Mouse (Mus musculus) intestine, postnatal 0 days (tissue): ENCODE results near the gene Fam189b. TPM values are rescaled to one million over a fixed set of nuclear protein-coding genes. Genes with fewer than 3 reads are reported as not detected.
A peak's percentile ranks its signal among the peaks of the same experiment; 100 is the strongest.

Experiments
- ATAC-seq: fragments of 200-750 bp; cut with Nextera tagmentation; 2 replicates; pipeline ENCODE4 v1.8.0; 2017; ENCODE audit warnings: mild to moderate bottlenecking, moderate TSS enrichment, moderate library complexity
- H3K27ac ChIP-seq: fragments of 300-500 bp; sonication (generic); 2 replicates; pipeline ENCODE4 v1.5.1; 2014; ENCODE audit warnings: mild to moderate bottlenecking, low read depth, low read length, moderate library complexity
- H3K27me3 ChIP-seq: fragments of 300-500 bp; sonication (generic); replicated peaks from 2 replicates; pipeline ENCODE4 v1.6.1; 2014; ENCODE audit warnings: low read length, mixed read lengths; ENCODE audit not compliant: control insufficient read depth, insufficient read depth
- H3K36me3 ChIP-seq: fragments of 300-500 bp; sonication (generic); 2 replicates; pipeline ENCODE4 v1.6.1; 2014; ENCODE audit warnings: mild to moderate bottlenecking, moderate library complexity; ENCODE audit not compliant: control insufficient read depth, insufficient read depth
- H3K4me1 ChIP-seq: fragments of 300-500 bp; sonication (generic); replicated peaks from 2 replicates; pipeline ENCODE4 v1.6.1; 2014; ENCODE audit warnings: antibody characterized with exemption, low read length, mixed read lengths; ENCODE audit not compliant: control insufficient read depth, insufficient read depth
- H3K4me2 ChIP-seq: fragments of 300-500 bp; sonication (generic); replicated peaks from 2 replicates; pipeline ENCODE4 v1.6.1; 2014; ENCODE audit warnings: low read depth, mild to moderate bottlenecking, moderate library complexity
- H3K4me3 ChIP-seq: fragments of 300-500 bp; sonication (generic); 2 replicates; pipeline ENCODE4 v1.5.1; 2014; ENCODE audit warnings: low read depth, low read length
- H3K9ac ChIP-seq: fragments of 300-500 bp; sonication (generic); 2 replicates; pipeline ENCODE4 v1.6.1; 2014; ENCODE audit warnings: mild to moderate bottlenecking, low read depth, low read length
- H3K9me3 ChIP-seq: fragments of 300-500 bp; sonication (generic); 2 replicates; pipeline ENCODE4 v1.6.1; 2016; ENCODE audit warnings: mixed run types; ENCODE audit not compliant: control insufficient read depth
- CTCF ChIP-seq: sonication (generic); IDR thresholded peaks from 2 replicates; pipeline ENCODE4 v1.5.1; 2016; ENCODE audit warnings: low read depth, mild to moderate bottlenecking, control low read depth, antibody characterized with exemption, moderate library complexity
- WGBS: fragments of 180-500 bp; shearing (Covaris S2); extraction: QIAGEN DNeasy Blood & Tissue Kit; methylation state at CpG from one replicate; pipeline ENCODE4 v1.1.7; 2014; 5-methylcytosine and 5-hydroxymethylcytosine counted together
- polyA plus RNA-seq: library from polyadenylated mRNA; unstranded; fragments of >200 nt; fragmentation: Nextera tagmentation; extraction: Ambion mirVana; gene quantifications from 2 replicates; pipeline ENCODE4 v1.2.1, GENCODE M21; 2015

Gene Fam189b
- polyA plus RNA-seq, 1 experiment from 2014 or later = 4.9 TPM

DNA sequence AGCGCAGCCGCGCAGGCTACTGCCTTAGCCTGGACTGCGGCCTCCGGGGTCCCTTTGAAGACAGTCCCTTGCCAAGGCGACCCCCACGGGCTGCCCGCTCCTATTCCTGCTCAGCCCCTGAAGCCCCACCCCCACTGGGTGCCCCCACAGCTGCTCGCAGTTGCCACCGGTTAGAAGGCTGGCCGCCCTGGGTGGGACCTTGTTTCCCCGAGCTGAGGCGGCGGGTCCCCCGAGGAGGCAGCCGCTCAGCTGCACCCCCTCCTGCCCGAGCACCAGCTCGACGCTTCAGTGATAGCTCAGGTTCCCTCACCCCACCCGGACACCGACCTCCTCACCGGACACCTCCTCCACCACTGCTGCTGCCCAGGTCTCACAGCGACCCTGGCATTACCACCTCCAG, 4.3 kb downstream of the Fam189b start:
- Histone ChIP-seq H3K4me3 (no peak overlapping the region), H3K27me3 (no peaks in the 10 kb centered on the region), H3K4me1 (no peaks in the 10 kb centered on the region), H3K9ac (no peak overlapping the region), H3K27ac (no peak overlapping the region), H3K9me3 (no peaks in the 10 kb centered on the region), H3K36me3 (peaks cover 2% of the 10 kb centered on the region), H3K4me2 (no peak overlapping the region)
- TF ChIP-seq CTCF = no peak
- no peak for ATAC-seq
- WGBS = 71% methylated on average over 23 of the region's 23 CpGs

GRCm38 (mm10) chr3:89187690-89188477, 4.9 kb downstream of the Fam189b start:
- Histone ChIP-seq H3K9ac (no peak overlapping the region), H3K4me3 (no peak overlapping the region)
- TF ChIP-seq CTCF = no peak

GRCm38 (mm10) chr3:89188478-89188875, 5.5 kb downstream of the Fam189b start:
- Histone ChIP-seq H3K9me3 (no peaks in the 10 kb centered on the region), H3K9ac (no peak overlapping the region), H3K27ac (no peak overlapping the region), H3K27me3 (no peaks in the 10 kb centered on the region), H3K4me1 (no peaks in the 10 kb centered on the region), H3K36me3 (no peaks in the 10 kb centered on the region), H3K4me2 (no peak overlapping the region), H3K4me3 (no peak overlapping the region)
- ATAC-seq = no peak
- 85% methylated on average over 12 of the region's 12 CpGs for WGBS
- no peak for TF ChIP-seq CTCF

More at GRCm38 (mm10) chr3:89187690-89188477, 4.9 kb downstream of the Fam189b start:
- Histone ChIP-seq H3K27ac (no peak overlapping the region), H3K4me2 (no peak overlapping the region), H3K9me3 (no peaks in the 10 kb centered on the region), H3K4me1 (no peaks in the 10 kb centered on the region), H3K27me3 (no peaks in the 10 kb centered on the region), H3K36me3 (no peaks in the 10 kb centered on the region)
- ATAC-seq = no peak
- 89% methylated on average over 18 of the region's 18 CpGs for WGBS

- Histone ChIP-seq H3K4me3 (no peak overlapping the region), H3K4me1 (no peaks in the 10 kb centered on the region), H3K27me3 (no peaks in the 10 kb centered on the region), H3K9ac (no peak overlapping the region), H3K36me3 (no peaks in the 10 kb centered on the region), H3K4me2 (no peak overlapping the region), H3K9me3 (no peaks in the 10 kb centered on the region), H3K27ac (no peak overlapping the region)
- 81% methylated on average over 8 of the region's 8 CpGs for WGBS
- no peak for TF ChIP-seq CTCF
- ATAC-seq = no peak
Observed at GRCm38 (mm10) chr3:89190436-89190835, 7.5 kb downstream of the Fam189b start.

DNA sequence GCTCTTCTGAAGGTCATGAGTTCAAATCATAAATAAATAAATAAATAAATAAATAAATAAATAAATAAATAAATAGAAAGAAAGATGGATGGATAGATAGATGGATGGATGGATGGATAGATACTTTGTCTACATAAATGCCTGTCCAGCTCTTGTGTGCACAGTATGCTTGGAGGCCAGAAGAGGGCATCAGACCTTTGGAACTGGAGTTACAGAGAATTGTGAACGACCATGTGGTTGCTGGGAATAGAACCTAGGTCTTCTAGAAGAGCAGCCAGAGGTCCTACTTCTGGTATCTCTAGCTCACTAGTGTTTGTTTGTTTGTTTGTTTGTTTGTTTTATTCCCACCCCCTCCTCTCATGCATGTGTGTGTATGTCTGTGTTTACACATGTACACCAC, 10.4 kb downstream of the Fam189b start:
- ATAC-seq = no peak
- Histone ChIP-seq H3K27me3 (no peaks in the 10 kb centered on the region), H3K36me3 (no peaks in the 10 kb centered on the region), H3K9me3 (no peaks in the 10 kb centered on the region), H3K4me2 (no peak overlapping the region), H3K9ac (no peak overlapping the region), H3K4me3 (no peak overlapping the region), H3K27ac (no peak overlapping the region), H3K4me1 (no peaks in the 10 kb centered on the region; the same call in 1 of the 2 replicates)
- peak; percentile 41; the same call in 1 of the 2 replicates for TF ChIP-seq CTCF
- 68% methylated on average over 1 of the region's 1 CpGs for WGBS

DNA sequence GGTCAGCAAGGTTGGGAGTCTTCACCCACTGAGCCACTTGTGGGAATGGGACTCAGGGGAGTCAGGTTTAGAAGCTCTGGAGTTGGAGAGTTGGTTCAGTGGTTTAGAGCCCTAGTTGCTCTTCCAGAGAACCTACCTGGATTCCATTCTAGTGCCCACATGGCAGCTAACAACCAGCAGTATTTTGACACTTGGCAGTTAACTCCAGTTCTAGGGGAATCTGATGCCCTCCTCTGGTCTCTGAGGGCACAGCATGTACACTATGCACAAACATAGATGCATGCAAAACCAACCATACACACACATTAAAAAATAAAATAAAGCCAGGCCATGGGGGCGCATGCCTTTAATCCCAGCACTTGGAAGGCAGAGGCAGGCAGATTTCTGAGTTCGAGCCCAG, 10.9 kb downstream of the Fam189b start:
- H3K4me1 ChIP-seq = no peaks in the 10 kb centered on the region; the same call in 1 of the 2 replicates
- ATAC-seq = no peak
- WGBS = 96% methylated on average over 2 of the region's 2 CpGs
- no peak overlapping the region for H3K27ac ChIP-seq
- no peaks in the 10 kb centered on the region for H3K9me3 ChIP-seq
- H3K36me3 ChIP-seq = no peaks in the 10 kb centered on the region
- H3K27me3 ChIP-seq = no peaks in the 10 kb centered on the region
- H3K4me3 ChIP-seq = no peak overlapping the region
- no peak overlapping the region for H3K4me2 ChIP-seq
- H3K9ac ChIP-seq = no peak overlapping the region
- peak; percentile 69 for TF ChIP-seq CTCF
